Mouse (Mus musculus): Measurements from ENCODE around the gene Vdr. TPM values are rescaled to one million over a fixed set of nuclear protein-coding genes. Genes with fewer than 3 reads are reported as not detected.

The Vdr gene
- total RNA-seq (2023) = 1 to 10 TPM in 1 of 2 experiments, under 1 TPM in 1; 0.71 to 1.6 TPM

GRCm38 (mm10) chr15:97910530-97910929 is at the start of gene Vdr:
Vdr (minus strand) TSS chr15:97910630.

GRCm38 (mm10) chr15:97844037-97845034 is 66.1 kb downstream of the Vdr start, which contains the start of gene Hdac7:
Hdac7 (minus strand) TSS chr15:97844502.

Other genes starting within 250 kb of the Vdr start
- 1 to 10 TPM; 6.2 TPM for gene Rpap3, start 204.8 kb downstream of the Vdr start, total RNA-seq (2023)
- not detected for gene Endou, start 179.3 kb downstream of the Vdr start, total RNA-seq (2023)
- gene Rapgef3, start 142.7 kb downstream of the Vdr start, total RNA-seq (2023) = 1 to 10 TPM; 5.7 to 8.6 TPM
- gene Slc48a1, start 132.1 kb downstream of the Vdr start, total RNA-seq (2023) = 10 to 100 TPM; 40.2 to 40.9 TPM
- 10 to 100 TPM; 18.4 to 19.1 TPM for gene Hdac7, start 66.1 kb downstream of the Vdr start, total RNA-seq (2023)
- 10 to 100 TPM; 11.8 to 13.1 TPM for gene Tmem106c, start 53.6 kb upstream of the Vdr start, total RNA-seq (2023)
- 1 to 10 TPM; 3.3 to 6.8 TPM for gene Col2a1, start 94.1 kb upstream of the Vdr start, total RNA-seq (2023)
- 10 to 100 TPM; 10.0 to 19.2 TPM for gene Pfkm, start 182.0 kb upstream of the Vdr start, total RNA-seq (2023)
- 10 to 100 TPM; 34.6 to 39.3 TPM for gene Senp1, start 183.1 kb upstream of the Vdr start, total RNA-seq (2023)

Data from neutrophil, adult 83 days (primary cell).